ENCODE assay signal across 16 mouse cellular contexts in genomic region chr5:39612240-39612639, GRCm38 (mm10).
DNase-seq lines count a peak whose midpoint lies in the region; ATAC-seq and TF ChIP-seq lines count a peak whose summit lies in the region.
"Had no signal": no experiment of that assay in that cellular context is flagged by ENCODE, and none has a peak within 500 bp of the region (broad histone marks: within the 10 kb centered on the region; RNA-seq: fewer than 3 reads in every experiment).

No protein-coding gene starts in this region.

- no peak overlapping the region for H3K9ac ChIP-seq in midbrain, embryonic 13.5 days (replicated peaks)
- H3K9ac ChIP-seq: forebrain, embryonic 15.5 days; hindbrain, embryonic 13.5 days had no signal

- no peak overlapping the region for H3K4me3 ChIP-seq in kidney, adult 2 months (ENCODE audit: insufficient read depth, low read depth, low read length)
- H3K4me3 ChIP-seq in midbrain, embryonic 13.5 days (replicated peaks), result no peak overlapping the region
- H3K4me3 ChIP-seq: forebrain, embryonic 15.5 days; hindbrain, embryonic 13.5 days had no signal

- H3K36me3 ChIP-seq in kidney, adult 2 months (ENCODE audit: control insufficient read depth, insufficient read depth, low read length), result no peaks in the 10 kb centered on the region
- peaks cover 8% of the 10 kb centered on the region for H3K36me3 ChIP-seq in midbrain, embryonic 13.5 days

- TF ChIP-seq CTCF in kidney, adult 2 months (conservative IDR thresholded peaks at IDR 0.05; ENCODE audit: insufficient read depth, insufficient read length, low read depth, low read length), result no peak

- no peaks in the 10 kb centered on the region for H3K27me3 ChIP-seq in kidney, adult 2 months (replicated peaks; ENCODE audit: control insufficient read depth, insufficient read depth, low read length)
- H3K27me3 ChIP-seq in midbrain, embryonic 13.5 days, result no peaks in the 10 kb centered on the region
- H3K27me3 ChIP-seq: CH12.LX; forebrain, embryonic 15.5 days; hindbrain, embryonic 13.5 days had no signal

- 34% methylated on average over 2 of the region's 2 CpGs for WGBS in kidney, adult 2 months
- 83% methylated on average over 2 of the region's 2 CpGs for WGBS in midbrain, embryonic 13.5 days

- TF ChIP-seq POLR2A in kidney, adult 2 months (IDR thresholded peaks at IDR 0.05; ENCODE audit: low read depth, low read length), result no peak

- H3K9me3 ChIP-seq in midbrain, embryonic 13.5 days, result no peaks in the 10 kb centered on the region
- H3K9me3 ChIP-seq: forebrain, embryonic 15.5 days; hindbrain, embryonic 13.5 days had no signal

- H3K4me2 ChIP-seq in midbrain, embryonic 13.5 days (replicated peaks), result no peak overlapping the region
- H3K4me2 ChIP-seq: forebrain, embryonic 15.5 days; hindbrain, embryonic 13.5 days; midbrain, embryonic 11.5 days had no signal

- H3K4me1 ChIP-seq in kidney, adult 2 months (ENCODE audit: control insufficient read depth, insufficient read depth, low read length), result no peaks in the 10 kb centered on the region
- H3K4me1 ChIP-seq in midbrain, embryonic 13.5 days (replicated peaks), result no peaks in the 10 kb centered on the region
- H3K4me1 ChIP-seq: forebrain, embryonic 15.5 days; hindbrain, embryonic 13.5 days had no signal

- no peak for ATAC-seq in midbrain, embryonic 13.5 days
- ATAC-seq: forebrain, embryonic 15.5 days had no signal

- H3K27ac ChIP-seq in kidney, adult 2 months (ENCODE audit: insufficient read depth, low read depth, low read length), result peak overlapping the region; percentile 19; the same call in 1 of the 2 replicates
- H3K27ac ChIP-seq in midbrain, embryonic 13.5 days, result no peak overlapping the region
- H3K27ac ChIP-seq: forebrain, embryonic 15.5 days; hindbrain, embryonic 13.5 days had no signal

- peak; percentile 24 to 82 for DNase-seq in adrenal gland, adult (ENCODE audit: inconsistent age in 2 of 2, low spot score in 1 of 2)
- no peak for DNase-seq in adrenal gland, adult 18-20 months (ENCODE audit: low spot score in 2 of 2)
- peak; percentile 80 for DNase-seq in kidney, adult 2 months
- no peak for DNase-seq in kidney, postnatal 4 days
- peak; percentile 5 for DNase-seq in adrenal gland, postnatal 25 days
- DNase-seq in kidney, postnatal 36 days, result peak; percentile 55 to 62
- no peak for DNase-seq in lung, postnatal 10 days
- DNase-seq: cerebellum, adult 11 months; cerebellum, postnatal 25 days; lung, postnatal 36 days; right cerebral cortex, postnatal 25 days had no signal

Comparison
In these comparisons a context has a peak if more than half of its experiments do, and no peak if none do; other contexts are left out.
1. DNase-seq: peak in adrenal gland, adult (2 of 2), kidney, adult 2 months (single experiment), adrenal gland, postnatal 25 days (single experiment) and kidney, postnatal 36 days (2 of 2); none in adrenal gland, adult 18-20 months (0 of 2), kidney, postnatal 4 days (0 of 2) and lung, postnatal 10 days (single experiment).